Mouse (Mus musculus) cerebellum, adult 9-11 months (tissue): ENCODE results near the gene Zfc3h1.

Source experiments
- DNase-seq: peaks from one replicate; pipeline ENCODE4 v3.0.0; 2022

The Zfc3h1 gene

GRCm38 (mm10) chr10:115384221-115385017, at the start of gene Zfc3h1, which contains the start of gene Thap2:
TSS of gene Zfc3h1 (plus strand) at chr10:115384959.
TSS of gene Thap2 (minus strand) at chr10:115384443.
- peak; percentile 99 for DNase-seq

- DNase-seq: no peak
Measured at GRCm38 (mm10) chr10:115336901-115337300, 47.9 kb upstream of the Zfc3h1 start.

GRCm38 (mm10) chr10:115339820-115340328, 44.9 kb upstream of the Zfc3h1 start:
- DNase-seq: no peak

GRCm38 (mm10) chr10:115342771-115343425, 41.9 kb upstream of the Zfc3h1 start:
- no peak for DNase-seq

GRCm38 (mm10) chr10:115346444-115346843, 38.3 kb upstream of the Zfc3h1 start:
- DNase-seq: no peak

- no peak for DNase-seq
Measured at GRCm38 (mm10) chr10:115348131-115348530, 36.6 kb upstream of the Zfc3h1 start.

GRCm38 (mm10) chr10:115349029-115349428, 35.7 kb upstream of the Zfc3h1 start:
- DNase-seq: no peak

- no peak for DNase-seq
Measured at GRCm38 (mm10) chr10:115349509-115349908, 35.2 kb upstream of the Zfc3h1 start.

- no peak for DNase-seq
Measured at GRCm38 (mm10) chr10:115350810-115351397, 33.9 kb upstream of the Zfc3h1 start.

GRCm38 (mm10) chr10:115354553-115354952, 30.2 kb upstream of the Zfc3h1 start:
- DNase-seq: no peak

- no peak for DNase-seq
Measured at GRCm38 (mm10) chr10:115355016-115355415, 29.7 kb upstream of the Zfc3h1 start.

GRCm38 (mm10) chr10:115356106-115356505, 28.7 kb upstream of the Zfc3h1 start:
- no peak for DNase-seq

GRCm38 (mm10) chr10:115358216-115358919, 26.4 kb upstream of the Zfc3h1 start:
- no peak for DNase-seq

GRCm38 (mm10) chr10:115359066-115359465, 25.7 kb upstream of the Zfc3h1 start:
- no peak for DNase-seq

GRCm38 (mm10) chr10:115361840-115362622, 22.7 kb upstream of the Zfc3h1 start, which contains the start of gene Tmem19:
TSS of gene Tmem19 (minus strand) at chr10:115362501.
- DNase-seq: peak; percentile 99

- DNase-seq: no peak
Measured at GRCm38 (mm10) chr10:115362623-115362964, 22.2 kb upstream of the Zfc3h1 start.

GRCm38 (mm10) chr10:115363151-115363550, 21.6 kb upstream of the Zfc3h1 start:
- peak; percentile 23 for DNase-seq

GRCm38 (mm10) chr10:115381506-115382084, 3.2 kb upstream of the Zfc3h1 start:
- DNase-seq: no peak

- no peak for DNase-seq
Measured at GRCm38 (mm10) chr10:115382846-115383643, 1.7 kb upstream of the Zfc3h1 start.

GRCm38 (mm10) chr10:115383644-115384220, 1.0 kb upstream of the Zfc3h1 start:
- no peak for DNase-seq
